Mouse (Mus musculus): ENCODE data around the gene Grb14.

The Grb14 gene

DNA sequence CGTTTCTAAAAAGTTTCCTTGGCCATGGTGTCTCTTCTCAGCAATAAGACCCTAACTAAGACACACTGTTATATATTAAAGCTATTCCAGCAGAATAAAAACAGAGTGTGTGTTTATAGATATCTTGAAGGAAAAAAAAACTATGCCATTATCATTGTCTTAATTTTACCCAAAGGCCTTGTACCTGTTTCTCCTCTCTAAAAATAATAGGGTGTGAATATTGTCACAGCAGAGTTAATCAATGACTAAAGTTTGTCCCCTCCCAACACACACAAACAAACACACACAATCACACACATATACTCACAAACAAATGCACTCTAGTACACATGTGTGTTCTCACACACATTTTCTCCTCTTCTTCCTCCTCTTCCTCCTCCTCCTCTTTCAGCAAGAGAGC is at the start of gene Grb14:
Gene Grb14, minus strand, starts transcription at position 101 of the 400 bp plus-strand sequence.
- no peak for DNase-seq (ENCODE audit: low spot score)

DNA sequence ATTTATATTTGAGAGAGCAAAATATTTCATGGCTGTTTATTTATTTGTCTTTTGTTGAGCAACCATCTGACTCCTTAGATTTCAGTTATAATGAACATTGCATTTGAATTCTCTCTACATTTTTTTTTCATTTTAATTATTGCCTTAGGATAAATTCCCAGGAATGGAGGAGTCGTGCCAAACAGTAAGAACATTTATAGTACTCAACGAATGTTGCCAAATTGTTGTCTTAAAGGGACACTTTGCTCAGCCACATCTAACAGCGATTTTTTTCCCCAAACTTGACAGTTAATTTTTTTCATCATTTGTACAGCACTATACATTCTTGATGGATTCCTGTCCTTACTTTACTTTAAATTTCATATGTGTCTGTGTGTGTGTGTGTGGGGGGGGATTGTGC is 47.4 kb upstream of the Grb14 start:
- DNase-seq (ENCODE audit: low spot score): no peak

DNA sequence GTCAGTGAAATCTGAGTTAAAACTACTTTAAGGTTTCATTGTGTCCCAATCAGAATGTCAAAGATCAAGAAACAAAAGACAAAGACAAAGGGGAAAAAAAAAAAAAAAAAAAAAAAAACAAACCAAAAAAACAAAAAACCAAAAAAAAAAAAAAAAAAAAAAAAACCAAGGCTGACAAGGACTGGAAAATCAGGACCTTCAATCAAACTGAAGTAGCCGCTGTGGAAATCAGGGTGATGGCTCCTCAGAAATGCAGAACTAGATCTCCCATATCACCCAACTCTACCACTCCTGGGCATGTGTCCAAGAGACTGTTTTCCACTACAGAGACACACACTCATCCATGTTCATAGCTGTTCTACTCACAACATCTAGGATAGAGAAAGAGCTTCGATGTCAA is 29.0 kb upstream of the Grb14 start:
- DNase-seq (ENCODE audit: low spot score): no peak

DNA sequence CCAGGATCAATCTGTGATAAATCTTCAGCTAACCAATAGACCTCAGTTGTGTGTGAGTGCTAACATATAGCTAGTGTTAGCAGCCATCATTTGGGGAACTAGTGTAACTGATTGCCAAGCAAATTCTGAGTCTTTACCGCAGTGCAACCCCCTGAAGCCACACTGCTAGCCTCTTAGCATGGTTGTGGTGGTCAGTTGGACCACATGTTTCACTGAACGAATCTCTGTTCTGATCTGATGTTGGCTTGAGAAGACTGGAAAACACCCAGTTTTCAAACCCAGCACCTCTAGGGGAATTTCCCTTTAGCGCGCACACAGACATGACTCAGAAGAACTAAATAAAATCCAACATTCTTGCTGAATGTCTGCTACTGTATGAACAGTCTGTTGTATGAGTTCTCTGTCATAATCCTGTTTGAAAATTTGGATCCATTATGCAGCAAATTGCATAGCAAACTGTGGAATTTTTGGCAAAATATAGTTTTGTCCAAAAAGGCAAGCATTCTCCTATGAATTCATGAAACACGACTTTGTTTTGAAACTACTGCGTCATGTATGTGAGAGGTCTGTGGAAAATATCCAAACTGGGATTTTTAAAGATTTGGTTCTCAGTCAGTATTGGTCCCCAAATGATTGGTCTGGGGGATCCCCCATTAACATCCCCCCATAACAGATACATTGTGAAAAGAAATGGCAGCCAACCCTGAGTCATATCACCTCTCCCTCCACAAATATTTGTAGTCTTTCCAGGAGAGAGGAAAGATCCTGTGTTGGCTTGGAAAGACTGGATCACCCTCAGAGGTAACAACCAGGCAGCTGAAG is 27.6 kb upstream of the Grb14 start:
- no peak for DNase-seq (ENCODE audit: low spot score)

DNA sequence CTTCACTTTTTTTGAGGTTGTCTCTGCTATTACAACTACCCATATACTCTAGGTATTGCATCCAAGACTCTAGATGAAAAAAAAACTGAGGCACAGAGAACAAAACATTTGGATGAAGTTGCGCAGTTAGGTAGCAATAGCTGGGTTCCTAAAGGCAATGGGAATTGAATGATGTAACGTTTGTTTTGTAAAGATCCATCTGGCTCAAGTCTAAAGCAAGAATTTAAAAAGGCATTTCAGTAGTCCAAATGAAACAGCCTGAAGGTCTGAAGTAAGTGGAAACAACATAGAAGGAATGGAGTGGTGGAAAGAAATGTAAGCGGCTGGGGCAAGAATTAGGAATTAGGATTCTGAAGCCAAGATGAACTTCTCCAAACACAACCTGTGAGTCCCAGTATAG is 26.0 kb upstream of the Grb14 start:
- DNase-seq (ENCODE audit: low spot score): no peak

DNA sequence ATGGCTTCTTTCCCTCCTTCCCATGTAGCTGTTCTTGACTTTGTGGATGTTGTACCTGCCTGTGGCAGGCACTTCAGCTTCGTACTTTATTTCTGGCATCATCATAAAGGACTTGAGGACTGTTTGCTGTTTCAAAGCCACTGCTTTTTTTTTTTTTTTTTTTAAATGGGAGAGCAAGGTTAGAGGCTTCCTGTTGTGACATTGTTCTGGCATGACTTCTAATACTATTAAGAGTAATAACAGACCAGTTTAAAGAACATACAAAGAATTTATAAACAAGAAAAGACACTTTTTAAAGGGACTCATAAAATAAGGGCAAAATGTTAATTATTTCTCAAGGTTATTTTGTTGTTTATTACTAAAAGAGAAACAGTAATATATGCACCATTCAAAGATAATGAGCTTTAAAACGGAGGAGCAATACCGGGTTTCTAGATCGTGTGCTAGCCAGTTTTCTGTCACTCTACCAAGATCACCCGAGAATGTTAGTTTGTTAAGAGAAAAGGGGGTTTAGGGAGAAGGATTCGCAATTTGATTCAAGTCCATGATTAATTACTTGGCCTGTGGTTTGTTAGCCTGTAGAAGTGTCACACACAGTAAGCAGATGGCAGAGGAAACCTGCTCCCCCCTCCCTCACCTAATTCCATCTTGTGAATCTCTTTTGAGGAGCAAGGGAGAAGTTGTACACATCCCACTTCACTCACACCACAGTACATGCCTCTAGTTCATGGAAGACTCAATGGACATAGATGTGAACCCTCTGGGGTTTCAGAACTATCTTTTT is 23.6 kb upstream of the Grb14 start:
- no peak for DNase-seq (ENCODE audit: low spot score)

DNA sequence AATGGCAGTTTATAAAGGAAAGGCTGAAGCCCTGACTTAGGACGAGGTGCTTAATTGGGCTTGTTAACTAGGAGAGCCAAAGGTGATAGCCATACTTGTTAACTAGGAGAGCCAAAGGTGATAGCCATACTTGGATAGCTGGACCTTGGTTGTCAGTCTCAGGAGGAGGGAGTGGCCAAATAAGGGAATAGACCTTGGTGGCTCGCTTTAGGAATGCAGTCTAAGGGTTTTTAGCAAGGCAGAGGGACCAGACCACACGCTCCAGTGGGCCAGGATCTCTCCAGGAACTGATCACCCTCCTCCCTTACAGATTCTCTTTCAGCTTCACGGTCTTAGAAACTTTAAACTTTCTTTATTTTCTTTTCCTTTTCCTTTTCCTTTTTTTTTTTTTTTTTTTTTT is 13.4 kb upstream of the Grb14 start:
- no peak for DNase-seq (ENCODE audit: low spot score)

DNA sequence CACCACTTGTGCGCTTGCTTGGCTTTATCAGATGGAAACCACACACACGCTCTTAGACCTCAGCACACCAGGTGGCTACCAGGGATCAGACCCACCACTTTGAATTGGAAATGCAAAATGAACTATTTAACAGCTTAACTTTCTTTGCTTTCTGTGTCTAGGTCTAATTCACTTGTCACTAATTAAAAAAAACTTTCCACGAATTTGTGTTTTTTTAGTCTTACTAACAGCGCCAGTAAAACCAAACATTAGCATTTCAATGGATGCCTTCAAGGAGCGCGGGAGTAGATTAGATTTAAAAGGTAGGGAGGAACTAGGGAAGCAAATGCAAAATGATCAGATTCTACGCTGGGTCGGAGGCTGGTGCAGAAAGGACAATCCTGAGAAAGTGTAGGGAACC is 12.8 kb upstream of the Grb14 start:
- DNase-seq (ENCODE audit: low spot score): no peak

DNA sequence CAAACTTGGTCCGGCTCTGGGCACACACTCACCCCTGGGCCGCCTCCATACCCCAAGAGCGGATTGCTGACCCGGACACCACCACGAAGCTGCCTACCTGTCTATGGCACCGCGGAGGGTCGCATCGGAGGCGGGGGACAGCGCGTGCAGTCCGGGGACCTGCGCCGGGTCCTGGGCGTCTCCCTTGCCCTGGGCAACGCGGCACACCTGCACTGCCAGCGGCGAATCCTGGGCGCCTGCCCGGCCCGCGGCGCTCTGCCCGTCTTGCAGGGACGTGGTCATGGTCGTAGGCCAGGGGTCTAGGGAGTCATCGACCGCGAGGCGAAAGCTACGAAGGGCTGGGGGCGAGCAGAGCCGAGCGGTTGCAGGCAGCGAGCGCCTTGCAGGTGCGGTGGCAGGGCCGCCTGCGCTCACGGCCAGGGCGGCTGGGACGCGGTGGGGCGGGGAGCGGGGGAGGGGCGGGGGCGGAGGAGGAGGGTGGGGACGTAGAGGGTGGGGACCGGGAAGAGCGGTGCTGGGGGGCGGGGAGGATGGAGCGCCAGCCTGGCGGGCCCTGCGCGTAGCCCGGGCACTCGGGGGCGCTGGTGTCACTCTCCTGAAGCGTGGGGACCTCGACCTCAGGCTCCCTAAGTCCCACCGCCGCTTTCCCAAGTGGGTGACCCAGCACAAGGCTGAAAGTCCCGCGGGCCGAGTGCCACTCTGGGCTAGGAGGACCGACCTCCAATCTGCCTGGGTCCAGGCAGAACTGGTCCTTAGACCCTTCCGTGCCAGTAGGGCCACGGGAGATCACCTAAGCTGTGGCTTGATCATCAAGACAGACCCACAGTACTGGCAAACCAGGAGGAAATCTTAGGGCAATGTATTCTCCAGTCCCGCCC is 2.2 kb downstream of the Grb14 start:
- DNase-seq (ENCODE audit: low spot score): peak; percentile 75

DNA sequence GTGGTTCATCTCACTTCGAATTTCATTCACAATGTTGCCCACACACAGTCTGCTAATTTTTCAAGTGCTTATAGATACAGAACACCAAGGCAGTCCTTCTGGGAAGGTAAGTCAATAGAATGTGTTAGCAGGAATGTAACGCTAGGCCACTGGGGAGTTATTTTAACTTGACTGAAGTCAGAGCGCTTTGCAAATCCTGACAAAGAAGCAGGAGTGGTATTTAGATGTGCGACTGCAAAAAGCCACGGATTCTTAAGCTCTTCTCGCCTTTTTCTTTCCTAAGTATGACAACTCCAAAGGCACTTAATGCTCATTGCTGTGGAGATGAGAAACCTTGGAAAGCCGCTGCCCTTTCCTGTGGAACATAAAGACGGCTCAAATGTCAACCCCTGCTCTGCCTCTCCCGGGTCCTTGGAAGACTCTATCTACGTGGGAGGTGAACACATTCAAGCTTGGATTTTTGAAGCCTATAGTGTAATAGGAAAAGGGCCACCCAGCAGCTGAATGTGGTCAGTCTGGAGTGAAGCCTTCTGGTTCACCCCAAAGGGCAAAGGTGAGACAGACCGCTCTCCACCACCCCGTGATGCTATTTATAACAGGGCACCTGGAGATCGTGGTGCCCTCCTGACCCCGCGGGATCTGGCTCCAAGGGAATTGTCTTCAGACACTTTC is 3.0 kb downstream of the Grb14 start:
- DNase-seq (ENCODE audit: low spot score): no peak

DNA sequence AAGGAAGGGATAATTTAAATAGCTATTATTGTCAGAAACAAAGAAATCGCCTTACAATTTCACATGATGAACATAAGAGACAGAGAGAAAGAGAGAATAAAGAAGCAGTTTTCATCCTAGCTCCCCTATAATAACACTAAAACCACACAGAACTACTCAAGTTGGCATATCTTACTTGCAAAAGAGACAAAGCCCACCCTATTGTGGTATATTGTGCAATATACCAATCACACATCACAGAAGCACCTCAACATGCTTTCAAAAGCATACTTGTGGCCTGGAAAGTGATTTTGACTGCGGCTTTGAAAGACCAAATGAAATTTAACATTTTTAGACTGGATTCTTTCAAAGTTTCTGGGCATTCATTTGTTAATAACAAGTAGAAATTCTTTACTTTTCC is 7.4 kb downstream of the Grb14 start:
- no peak for DNase-seq (ENCODE audit: low spot score)

DNA sequence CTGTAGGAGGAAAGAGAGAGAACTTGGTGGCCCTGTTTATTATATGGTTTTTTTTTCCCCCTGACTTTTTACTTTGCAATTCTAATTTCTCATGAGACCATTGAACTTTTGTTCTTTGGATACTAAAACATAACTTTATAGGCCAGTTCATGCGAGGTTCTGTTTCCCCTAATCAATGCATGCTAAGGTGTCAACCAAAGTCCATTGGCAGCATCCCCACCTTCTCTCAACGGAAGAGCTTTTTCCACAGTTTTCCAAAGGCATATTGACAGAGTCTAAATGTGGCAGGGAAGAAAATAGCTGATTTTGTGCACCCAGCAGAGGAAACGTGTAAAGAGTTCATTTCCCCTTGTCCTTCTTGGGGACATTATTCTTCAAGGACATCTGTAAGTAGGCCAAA is 10.2 kb downstream of the Grb14 start:
- no peak for DNase-seq (ENCODE audit: low spot score)

DNA sequence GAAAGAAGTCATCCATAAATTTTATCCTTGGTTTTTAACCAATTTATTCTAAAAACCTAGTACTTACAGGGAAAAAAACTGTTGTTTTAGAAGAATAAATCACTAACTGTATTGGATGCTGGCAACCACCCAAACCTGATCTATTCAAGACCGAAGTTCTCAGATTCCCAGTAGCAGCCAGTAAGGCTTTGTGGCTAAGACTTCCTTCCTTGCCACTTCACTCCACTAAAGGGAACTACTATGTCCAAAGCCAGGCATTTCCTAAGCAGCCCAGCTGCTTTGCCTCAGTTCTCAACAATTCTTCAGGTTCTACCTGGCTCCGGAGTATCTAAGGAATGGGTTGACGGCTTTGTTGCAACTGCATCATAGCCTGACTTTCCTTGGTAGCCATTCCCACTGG is 14.7 kb downstream of the Grb14 start:
- no peak for DNase-seq (ENCODE audit: low spot score)

DNA sequence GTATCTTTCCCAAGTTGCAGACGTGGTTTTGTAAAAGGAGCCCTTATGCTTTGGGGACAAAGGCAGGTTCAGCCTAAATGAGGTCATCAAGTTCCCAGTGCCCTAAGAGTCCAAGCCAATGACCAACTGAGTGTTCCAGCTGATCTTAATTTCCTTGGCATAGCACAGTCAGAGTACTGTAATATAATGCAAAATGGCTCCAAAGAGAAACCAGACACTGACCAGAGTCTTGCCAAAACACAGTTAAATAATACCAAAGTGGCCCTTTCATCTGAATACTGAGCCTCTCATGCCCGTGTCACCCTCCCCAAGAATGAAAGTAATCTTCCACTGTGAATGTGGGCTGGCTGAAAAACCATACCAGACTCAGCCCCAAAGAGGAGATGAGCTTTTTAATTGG is 17.4 kb downstream of the Grb14 start:
- DNase-seq (ENCODE audit: low spot score): no peak

DNA sequence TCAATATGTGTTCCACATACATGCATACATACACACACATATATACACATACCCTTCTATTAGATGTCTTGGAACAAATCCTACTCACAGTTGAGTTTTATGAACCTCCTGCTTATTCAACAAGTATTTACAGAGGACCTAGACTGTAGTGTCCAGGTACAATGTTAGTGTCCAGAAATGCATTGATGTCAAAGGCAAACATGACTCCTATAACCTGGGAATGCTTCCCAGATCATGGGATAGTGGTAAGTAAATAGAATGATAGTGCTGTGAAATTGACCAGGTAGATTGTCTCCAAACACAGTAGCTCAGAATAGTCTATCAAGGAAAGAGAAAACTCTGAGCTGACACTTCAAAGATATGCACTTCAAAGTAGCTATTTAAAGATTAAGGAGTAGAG is 19.7 kb downstream of the Grb14 start:
- DNase-seq (ENCODE audit: low spot score): no peak

DNA sequence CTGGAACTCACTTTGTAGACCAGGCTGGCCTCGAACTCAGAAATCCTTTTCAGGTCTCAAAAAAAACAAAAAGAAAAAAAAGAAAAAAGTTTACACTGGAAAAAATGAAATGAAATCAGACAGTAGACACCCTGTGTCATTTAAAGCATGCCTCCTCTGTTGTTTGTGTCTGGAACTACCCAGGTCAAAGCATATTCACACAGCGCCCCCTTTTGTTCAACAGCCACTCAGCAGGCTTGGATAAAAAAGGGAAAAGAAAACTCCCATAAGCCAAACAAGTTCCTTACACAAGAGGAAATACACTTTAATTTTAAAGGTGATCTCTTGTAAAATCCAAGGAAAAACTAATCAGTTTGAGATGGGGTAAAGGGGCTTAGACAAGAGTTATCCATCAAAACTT is 21.4 kb downstream of the Grb14 start:
- peak; percentile 48 for DNase-seq (ENCODE audit: low spot score)

DNA sequence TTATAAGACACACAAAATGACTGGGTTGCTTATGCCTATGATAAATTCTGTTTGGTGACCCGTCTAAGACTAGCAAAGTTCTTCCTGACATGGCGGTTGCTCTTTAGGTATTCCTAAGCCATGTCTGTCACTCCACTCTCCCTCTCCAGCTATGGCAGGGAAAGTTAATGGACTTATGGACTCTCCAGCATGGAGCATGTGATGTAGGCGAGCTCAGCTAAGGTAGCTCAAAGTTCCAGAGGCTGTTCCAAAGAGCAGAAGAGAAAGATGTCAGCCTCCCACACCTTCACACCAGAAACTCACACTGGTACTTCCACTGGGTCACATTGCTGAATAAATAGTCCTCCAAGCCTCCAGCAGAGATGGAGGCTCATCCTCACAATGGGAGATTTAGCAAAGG is 22.2 kb downstream of the Grb14 start:
- DNase-seq (ENCODE audit: low spot score): no peak

DNA sequence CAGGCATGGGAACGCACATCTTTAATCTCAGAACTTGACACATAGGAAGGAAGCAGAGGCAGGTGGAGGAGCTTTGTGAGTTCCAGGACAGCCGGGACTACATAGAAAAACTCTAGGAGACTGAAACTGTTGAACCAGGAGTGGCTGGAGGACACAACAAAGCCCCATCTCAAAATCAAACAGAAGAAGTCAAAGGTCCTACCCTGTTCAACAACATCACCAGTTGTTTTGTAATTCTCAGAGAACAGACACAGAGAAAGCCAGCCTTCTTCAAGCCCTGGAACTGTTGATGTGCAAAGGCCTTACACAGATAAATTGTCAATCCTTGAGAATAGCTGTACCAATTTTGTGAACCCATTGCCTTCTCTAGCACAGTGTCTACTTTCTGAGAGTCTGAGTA is 29.7 kb downstream of the Grb14 start:
- DNase-seq (ENCODE audit: low spot score): no peak

DNA sequence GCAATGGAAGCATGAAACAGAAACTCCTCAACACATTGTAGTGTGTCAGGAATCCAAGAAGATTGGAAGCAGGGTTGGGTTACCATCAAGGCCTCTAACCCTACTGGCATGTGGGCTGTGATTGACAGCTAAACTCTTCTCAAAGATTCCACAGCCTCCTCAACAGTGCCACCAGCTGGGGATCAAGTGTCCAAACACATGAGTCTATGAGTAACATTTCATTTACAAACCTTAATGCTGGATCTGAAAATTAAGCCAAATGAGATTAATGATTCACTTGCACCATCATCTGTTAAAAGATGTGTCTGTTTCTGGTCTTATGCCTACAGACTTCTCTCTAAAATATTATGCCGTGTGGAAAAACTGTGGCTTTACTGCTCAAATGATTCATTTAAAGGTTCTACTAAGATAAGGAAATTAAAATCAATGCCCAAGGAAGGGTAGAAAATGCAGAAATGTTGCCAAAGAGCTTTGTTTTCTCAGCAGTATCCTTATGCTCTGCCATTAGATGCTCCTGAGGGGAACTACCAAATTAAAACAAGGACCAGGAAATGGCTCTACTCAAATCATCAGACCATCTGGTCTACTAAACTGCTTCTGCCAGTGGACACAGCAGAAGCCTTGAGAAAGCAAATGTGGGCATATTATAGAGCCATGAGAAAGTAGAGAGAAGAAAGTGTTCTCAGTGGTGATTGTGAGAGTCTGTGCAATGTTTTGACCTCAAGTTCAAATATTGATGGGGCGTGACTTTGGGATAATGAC is 35.2 kb downstream of the Grb14 start:
- no peak for DNase-seq (ENCODE audit: low spot score)

DNA sequence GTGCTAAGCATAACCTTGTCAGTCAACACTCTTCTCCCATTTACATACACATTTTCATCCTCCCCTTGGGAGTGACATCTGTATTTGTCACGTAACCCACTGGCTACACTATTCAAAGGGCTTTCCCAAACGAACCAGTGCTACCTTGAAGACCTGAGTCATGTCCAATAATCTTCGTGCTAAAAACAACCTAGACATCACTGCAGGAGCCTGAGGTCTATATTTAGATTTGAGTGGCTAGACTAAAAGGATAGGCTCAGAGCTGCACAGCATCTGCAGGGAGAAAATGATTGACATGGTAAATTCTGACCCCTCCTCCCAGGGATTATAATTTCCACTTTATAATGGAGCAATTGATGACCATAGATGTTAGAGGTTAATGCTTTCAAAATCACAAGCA is 37.0 kb downstream of the Grb14 start:
- DNase-seq (ENCODE audit: low spot score): no peak

DNA sequence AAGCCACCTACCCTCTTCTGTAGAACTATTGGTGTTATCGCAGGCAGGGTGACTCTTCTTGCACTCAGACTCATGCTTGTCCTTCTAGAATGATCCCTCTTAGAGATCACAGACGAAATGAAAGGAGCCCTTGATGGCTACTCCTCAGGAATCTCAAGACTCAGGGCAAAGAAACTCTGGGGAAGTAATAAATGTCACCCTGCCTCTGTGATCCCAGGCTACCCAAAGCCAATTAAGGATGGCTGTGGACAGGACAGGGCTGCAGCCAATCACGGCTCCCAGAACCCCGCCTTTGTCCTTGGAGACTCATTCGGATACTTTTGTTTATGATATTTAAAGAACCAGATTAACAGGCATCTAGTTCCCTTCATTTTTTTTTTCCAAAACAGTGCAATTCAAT is 49.2 kb downstream of the Grb14 start:
- peak; percentile 56 for DNase-seq (ENCODE audit: low spot score)

All from ovary, postnatal 36 days (tissue).